Mouse (Mus musculus) NIH3T3 (cell line): ENCODE data around the gene Phactr3.
"Not testable (repeated sequence)": the region's sequence is repeated elsewhere in the genome, so short reads cannot be mapped to it uniquely, and the experiment has no call there.

Source experiments
- DNase-seq: peaks from one replicate; pipeline ENCODE4 v3.0.0-alpha.2; 2012; ENCODE audit warnings: low read depth

Gene Phactr3

GRCm38 (mm10) chr2:178118801-178119560 lies at the start of gene Phactr3:
Gene Phactr3, plus strand, starts transcription at chr2:178118975.
- DNase-seq, result no peak

- DNase-seq, result not testable (repeated sequence)
Measured at GRCm38 (mm10) chr2:178078166-178078717, 40.5 kb upstream of the Phactr3 start, which contains the start of gene Zfp931. Gene Zfp931, minus strand, starts transcription at chr2:178078476.

- no peak for DNase-seq
Measured at GRCm38 (mm10) chr2:178089586-178089985, 29.2 kb upstream of the Phactr3 start.

GRCm38 (mm10) chr2:178098021-178098420 lies 20.8 kb upstream of the Phactr3 start:
- DNase-seq, result peak; percentile 63

- DNase-seq, result peak; percentile 59
Measured at GRCm38 (mm10) chr2:178101957-178102356, 16.8 kb upstream of the Phactr3 start.

- peak; percentile 70 for DNase-seq
Measured at GRCm38 (mm10) chr2:178117946-178118345, 829 bp upstream of the Phactr3 start.

- no peak for DNase-seq
Measured at GRCm38 (mm10) chr2:178119561-178120355, 983 bp downstream of the Phactr3 start.

- DNase-seq, result no peak
Measured at GRCm38 (mm10) chr2:178120356-178120645, 1.5 kb downstream of the Phactr3 start.

- DNase-seq, result no peak
Measured at GRCm38 (mm10) chr2:178120651-178121374, 2.0 kb downstream of the Phactr3 start.

GRCm38 (mm10) chr2:178121375-178121688 lies 2.6 kb downstream of the Phactr3 start:
- no peak for DNase-seq

GRCm38 (mm10) chr2:178121946-178122665 lies 3.3 kb downstream of the Phactr3 start:
- DNase-seq, result no peak

GRCm38 (mm10) chr2:178123466-178123865 lies 4.7 kb downstream of the Phactr3 start:
- no peak for DNase-seq

- no peak for DNase-seq
Measured at GRCm38 (mm10) chr2:178125427-178125826, 6.7 kb downstream of the Phactr3 start.

- DNase-seq, result no peak
Measured at GRCm38 (mm10) chr2:178126041-178126820, 7.5 kb downstream of the Phactr3 start.

- no peak for DNase-seq
Measured at GRCm38 (mm10) chr2:178128594-178128993, 9.8 kb downstream of the Phactr3 start.

GRCm38 (mm10) chr2:178129161-178129560 lies 10.4 kb downstream of the Phactr3 start:
- DNase-seq, result no peak

GRCm38 (mm10) chr2:178129676-178130075 lies 10.9 kb downstream of the Phactr3 start:
- no peak for DNase-seq

- DNase-seq, result no peak
Measured at GRCm38 (mm10) chr2:178130536-178130935, 11.8 kb downstream of the Phactr3 start.

- DNase-seq, result no peak
Measured at GRCm38 (mm10) chr2:178131011-178131410, 12.2 kb downstream of the Phactr3 start.

GRCm38 (mm10) chr2:178131606-178132365 lies 13.0 kb downstream of the Phactr3 start:
- no peak for DNase-seq
